Mouse (Mus musculus): ENCODE data around the gene Znrd1as. TPM values are rescaled to one million over a fixed set of nuclear protein-coding genes. Genes with fewer than 3 reads are reported as not detected.

The Znrd1as gene
- polyA plus RNA-seq, 1 experiment from 2014 or later: 6.6 TPM

DNA sequence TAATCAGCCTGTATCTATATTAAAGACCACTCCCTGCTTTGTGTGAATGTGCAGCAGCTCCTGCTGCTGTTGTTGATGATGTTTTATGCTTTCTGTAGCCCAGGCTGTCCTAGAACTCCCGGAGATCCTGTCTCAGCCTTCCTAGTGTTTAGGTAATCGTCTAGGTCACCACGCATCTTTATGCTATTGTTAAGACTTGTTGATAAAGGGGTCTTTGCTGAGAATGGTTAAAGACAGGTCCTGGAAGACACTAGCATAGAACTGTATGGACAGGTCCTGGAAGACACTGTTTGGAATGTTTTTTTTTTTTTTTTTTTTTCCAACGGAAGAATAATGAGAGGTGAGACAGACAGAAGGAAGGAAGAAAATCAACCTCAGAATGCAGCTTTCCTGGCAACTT lies 45.0 kb downstream of the Znrd1as start:
- H3K36me3 ChIP-seq: peaks cover 37% of the 10 kb centered on the region
- peak overlapping the region; percentile 95 for H3K27ac ChIP-seq
- H3K9ac ChIP-seq: peak overlapping the region; percentile 92
- H3K4me1 ChIP-seq: peaks cover 6% of the 10 kb centered on the region; the same call in 1 of the 2 replicates
- no peaks in the 10 kb centered on the region for H3K27me3 ChIP-seq
- H3K9me3 ChIP-seq (replicated peaks): no peaks in the 10 kb centered on the region
- peak; percentile 15; the same call in 1 of the 2 replicates for ATAC-seq (ENCODE audit: low FRiP score)
- WGBS: 37% methylated on average over 4 of the region's 4 CpGs
- peak overlapping the region; percentile 56 for H3K4me2 ChIP-seq (replicated peaks)
- H3K4me3 ChIP-seq: peak overlapping the region; percentile 60

DNA sequence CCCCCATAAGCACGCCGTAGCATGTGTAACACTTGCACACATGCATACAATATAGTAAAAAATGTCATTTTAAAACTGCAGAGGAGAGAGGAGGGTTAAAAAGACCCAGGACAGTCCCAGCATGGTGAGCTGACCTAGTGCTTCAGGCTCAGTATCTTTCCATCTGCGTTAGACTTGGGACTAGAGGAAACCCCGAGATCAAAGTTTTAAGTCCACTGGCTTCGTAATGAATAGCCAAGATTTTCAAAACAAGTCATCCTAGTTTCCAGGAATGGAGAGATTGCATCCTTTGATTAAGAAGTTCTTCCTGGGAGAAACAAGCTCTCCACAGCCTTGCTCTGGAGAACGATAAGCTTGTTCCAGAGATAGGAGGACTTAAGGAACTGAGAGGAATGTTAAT lies 49.8 kb downstream of the Znrd1as start:
- Histone ChIP-seq H3K27ac (no peak overlapping the region), H3K4me1 (peaks cover 6% of the 10 kb centered on the region; the same call in 1 of the 2 replicates), H3K27me3 (no peaks in the 10 kb centered on the region), H3K9me3 (replicated peaks) (no peaks in the 10 kb centered on the region), H3K9ac (no peak overlapping the region), H3K4me2 (replicated peaks) (no peak overlapping the region), H3K36me3 (peaks cover 71% of the 10 kb centered on the region), H3K4me3 (no peak overlapping the region)
- ATAC-seq (ENCODE audit: low FRiP score): no peak
- WGBS: 95% methylated on average over 6 of the region's 6 CpGs

DNA sequence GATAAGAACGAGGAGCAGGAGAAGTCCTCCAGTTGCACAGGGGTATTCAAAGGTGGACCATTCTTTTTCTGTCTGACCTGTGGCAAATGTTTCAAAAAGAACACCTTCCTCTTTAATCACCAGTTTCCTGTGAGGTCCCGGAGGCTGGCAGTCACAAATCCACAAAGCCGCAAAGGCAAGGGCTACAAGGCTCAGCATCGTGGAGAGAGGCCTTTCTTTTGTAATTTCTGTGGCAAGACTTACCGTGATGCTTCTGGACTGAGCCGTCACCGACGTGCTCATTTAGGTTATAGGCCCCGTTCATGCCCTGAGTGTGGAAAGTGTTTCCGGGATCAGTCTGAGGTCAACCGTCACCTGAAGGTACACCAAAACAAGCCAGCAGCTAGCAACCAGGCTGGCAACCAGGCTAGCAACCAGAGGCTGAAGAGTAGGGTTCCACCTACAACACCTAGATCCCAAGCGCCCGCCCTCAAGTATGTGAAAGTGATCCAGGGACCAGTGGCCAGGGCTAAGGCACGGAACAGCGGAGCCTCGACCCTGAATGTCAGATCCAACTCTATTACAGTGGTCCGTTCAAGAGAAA lies 51.2 kb downstream of the Znrd1as start:
- no peak for ATAC-seq (ENCODE audit: low FRiP score)
- Histone ChIP-seq H3K9ac (no peak overlapping the region), H3K36me3 (peaks cover 71% of the 10 kb centered on the region), H3K27me3 (no peaks in the 10 kb centered on the region), H3K4me3 (no peak overlapping the region), H3K27ac (no peak overlapping the region), H3K4me1 (no peaks in the 10 kb centered on the region), H3K9me3 (replicated peaks) (no peaks in the 10 kb centered on the region), H3K4me2 (replicated peaks) (no peak overlapping the region)
- 94% methylated on average over 17 of the region's 17 CpGs for WGBS

DNA sequence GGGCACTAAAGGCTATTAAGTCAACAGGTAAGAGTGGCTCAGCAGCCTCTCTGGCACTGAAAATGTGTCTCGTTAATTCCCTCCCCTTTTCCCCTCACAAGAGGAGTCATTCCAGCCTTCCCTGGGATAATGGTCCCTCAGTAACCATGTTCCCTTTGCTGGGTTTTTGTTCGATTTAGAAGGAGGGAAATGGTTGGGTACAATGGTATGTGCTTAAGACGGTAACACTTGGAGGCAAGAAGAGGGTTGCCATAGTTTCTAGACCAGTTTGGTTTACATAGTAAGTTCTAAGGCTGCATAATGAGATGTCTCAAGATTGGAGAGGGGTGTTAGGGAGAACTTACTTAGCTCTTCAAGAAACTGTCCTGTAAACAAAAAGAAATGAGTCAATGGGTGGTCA lies 53.3 kb downstream of the Znrd1as start:
- 80% methylated on average over 3 of the region's 3 CpGs for WGBS
- no peak overlapping the region for H3K4me3 ChIP-seq
- no peaks in the 10 kb centered on the region for H3K9me3 ChIP-seq (replicated peaks)
- H3K4me2 ChIP-seq (replicated peaks): no peak overlapping the region
- H3K27ac ChIP-seq: no peak overlapping the region
- H3K36me3 ChIP-seq: peaks cover 51% of the 10 kb centered on the region
- ATAC-seq (ENCODE audit: low FRiP score): no peak
- H3K4me1 ChIP-seq: no peaks in the 10 kb centered on the region
- no peaks in the 10 kb centered on the region for H3K27me3 ChIP-seq
- H3K9ac ChIP-seq: no peak overlapping the region

DNA sequence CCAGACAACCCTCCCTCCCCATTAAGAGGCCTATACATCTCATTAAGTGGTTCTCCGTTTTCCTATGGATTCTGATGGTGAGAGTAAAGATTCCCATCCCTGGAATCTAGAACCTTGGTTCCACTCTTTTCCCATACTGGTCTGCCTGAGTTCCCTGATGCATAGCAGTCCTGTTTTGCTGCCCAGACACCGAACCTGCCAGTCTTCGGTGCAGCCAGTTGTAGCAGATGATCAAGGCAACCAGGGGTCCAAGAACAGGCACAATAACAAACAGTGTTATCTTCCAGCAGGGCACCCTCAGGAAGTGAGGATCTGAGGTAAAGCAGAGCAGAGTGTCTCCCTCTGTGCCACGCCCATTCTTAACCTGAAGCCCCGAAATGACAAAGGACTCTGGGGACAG lies 53.7 kb downstream of the Znrd1as start:
- ATAC-seq (ENCODE audit: low FRiP score): no peak
- no peaks in the 10 kb centered on the region for H3K9me3 ChIP-seq (replicated peaks)
- no peak overlapping the region for H3K9ac ChIP-seq
- H3K4me1 ChIP-seq: no peaks in the 10 kb centered on the region
- H3K27me3 ChIP-seq: no peaks in the 10 kb centered on the region
- H3K4me3 ChIP-seq: no peak overlapping the region
- no peak overlapping the region for H3K4me2 ChIP-seq (replicated peaks)
- H3K36me3 ChIP-seq: peaks cover 47% of the 10 kb centered on the region
- H3K27ac ChIP-seq: no peak overlapping the region
- 77% methylated on average over 5 of the region's 5 CpGs for WGBS

Other genes with a start within 250 kb of the Znrd1as start
- gene H2-M10.5, start 185.7 kb upstream of the Znrd1as start, polyA plus RNA-seq (2016; fragmentation: Nextera tagmentation; extraction: Ambion mirVana): not detected in 2 replicates
- gene H2-M10.6, start 146.4 kb upstream of the Znrd1as start, polyA plus RNA-seq (2016; fragmentation: Nextera tagmentation; extraction: Ambion mirVana): not detected in 2 replicates
- gene Trim26, start 121.5 kb upstream of the Znrd1as start, polyA plus RNA-seq (2016; fragmentation: Nextera tagmentation; extraction: Ambion mirVana): 49.8 and 56.4 TPM in 2 replicates
- 0.37 and 0.42 TPM in 2 replicates for gene Trim15, start 91.4 kb upstream of the Znrd1as start, polyA plus RNA-seq (2016; fragmentation: Nextera tagmentation; extraction: Ambion mirVana)
- 7.5 and 8.4 TPM in 2 replicates for gene Trim10, start 89.0 kb upstream of the Znrd1as start, polyA plus RNA-seq (2016; fragmentation: Nextera tagmentation; extraction: Ambion mirVana)
- not detected in 2 replicates for gene Trim40, start 68.5 kb upstream of the Znrd1as start, polyA plus RNA-seq (2016; fragmentation: Nextera tagmentation; extraction: Ambion mirVana)
- gene Trim31, start 60.5 kb upstream of the Znrd1as start, polyA plus RNA-seq (2016; fragmentation: Nextera tagmentation; extraction: Ambion mirVana): not detected in 2 replicates
- gene Rnf39, start 15.7 kb upstream of the Znrd1as start, polyA plus RNA-seq (2016; fragmentation: Nextera tagmentation; extraction: Ambion mirVana): 1.4 and 1.5 TPM in 2 replicates
- 131 and 137 TPM in 2 replicates for gene Ppp1r11, start 6.9 kb upstream of the Znrd1as start, polyA plus RNA-seq (2016; fragmentation: Nextera tagmentation; extraction: Ambion mirVana)
- gene Znrd1, start within 50 bp of the Znrd1as start, polyA plus RNA-seq (2016; fragmentation: Nextera tagmentation; extraction: Ambion mirVana): 70.7 and 77.0 TPM in 2 replicates
- gene 2410137M14Rik, start 22.6 kb downstream of the Znrd1as start, polyA plus RNA-seq (2016; fragmentation: Nextera tagmentation; extraction: Ambion mirVana): 0.50 TPM in 1 of 2 replicates, not detected in the other
- gene H2-M5, start 30.9 kb downstream of the Znrd1as start, polyA plus RNA-seq (2016; fragmentation: Nextera tagmentation; extraction: Ambion mirVana): 1.6 and 2.3 TPM in 2 replicates
- 208 and 223 TPM in 2 replicates for gene Zfp57, start 42.6 kb downstream of the Znrd1as start, polyA plus RNA-seq (2016; fragmentation: Nextera tagmentation; extraction: Ambion mirVana)
- gene Mog, start 64.8 kb downstream of the Znrd1as start, polyA plus RNA-seq (2016; fragmentation: Nextera tagmentation; extraction: Ambion mirVana): 0.85 and 1.3 TPM in 2 replicates
- 41.8 and 42.1 TPM in 2 replicates for gene Gabbr1, start 87.4 kb downstream of the Znrd1as start, polyA plus RNA-seq (2016; fragmentation: Nextera tagmentation; extraction: Ambion mirVana)
- gene Olfr90, start 129.9 kb downstream of the Znrd1as start, polyA plus RNA-seq (2016; fragmentation: Nextera tagmentation; extraction: Ambion mirVana): 0.18 TPM in 1 of 2 replicates, not detected in the other
- 0.05 TPM in 1 of 2 replicates, not detected in the other for gene Olfr91, start 139.7 kb downstream of the Znrd1as start, polyA plus RNA-seq (2016; fragmentation: Nextera tagmentation; extraction: Ambion mirVana)
- gene Olfr92, start 161.5 kb downstream of the Znrd1as start, polyA plus RNA-seq (2016; fragmentation: Nextera tagmentation; extraction: Ambion mirVana): not detected in 2 replicates
- not detected in 2 replicates for gene Olfr93, start 202.9 kb downstream of the Znrd1as start, polyA plus RNA-seq (2016; fragmentation: Nextera tagmentation; extraction: Ambion mirVana)
- not detected in 2 replicates for gene Ubd, start 235.3 kb downstream of the Znrd1as start, polyA plus RNA-seq (2016; fragmentation: Nextera tagmentation; extraction: Ambion mirVana)
- gene Olfr94, start 242.4 kb downstream of the Znrd1as start, polyA plus RNA-seq (2016; fragmentation: Nextera tagmentation; extraction: Ambion mirVana): not detected in 2 replicates